Mouse (Mus musculus) liver, adult 2 months (tissue): Measurements from ENCODE around the gene Arhgap6. TPM values are rescaled to one million over a fixed set of nuclear protein-coding genes. Genes with fewer than 3 reads are reported as not detected.

Experiments
- DNase-seq: peaks from one replicate; pipeline ENCODE4 v3.0.0-alpha.2; 2011; ENCODE audit warnings: low read depth, low spot score; ENCODE audit errors: extremely low read depth
- H3K27ac ChIP-seq: fragments of 200-500 bp; replicated peaks from 2 replicates; pipeline ENCODE4 v1.5.1; 2012; ENCODE audit warnings: low read depth, mild to moderate bottlenecking, control low read depth, inconsistent platforms, low read length; ENCODE audit not compliant: insufficient read depth
- H3K27me3 ChIP-seq: fragments of 200-500 bp; 2 replicates; pipeline ENCODE4 v1.6.1; 2012; ENCODE audit warnings: mild to moderate bottlenecking, moderate library complexity, low read length, inconsistent platforms; ENCODE audit not compliant: control insufficient read depth, insufficient read depth
- H3K36me3 ChIP-seq: fragments of 200-500 bp; 2 replicates; pipeline ENCODE4 v1.6.1; 2012; ENCODE audit warnings: low read length, inconsistent platforms; ENCODE audit not compliant: control insufficient read depth, insufficient read depth
- H3K4me1 ChIP-seq: fragments of 200-500 bp; 2 replicates; pipeline ENCODE4 v1.6.1; 2011; ENCODE audit warnings: low read length; ENCODE audit not compliant: control insufficient read depth, insufficient read depth
- H3K4me3 ChIP-seq: fragments of 200-500 bp; 2 replicates; pipeline ENCODE4 v1.5.1; 2011; ENCODE audit warnings: low read depth, mild to moderate bottlenecking, control low read depth, low read length, moderate library complexity; ENCODE audit not compliant: insufficient read depth
- H3K79me2 ChIP-seq: fragments of 200-500 bp; 2 replicates; pipeline ENCODE4 v1.6.1; 2012; ENCODE audit warnings: inconsistent platforms, mild to moderate bottlenecking, low read length, moderate library complexity; ENCODE audit not compliant: control insufficient read depth, insufficient read depth
- H3K9ac ChIP-seq: fragments of 200-500 bp; 2 replicates; pipeline ENCODE4 v1.6.1; 2012; ENCODE audit warnings: low read depth, mild to moderate bottlenecking, control low read depth, inconsistent platforms, low read length
- CTCF ChIP-seq: fragments of 200-500 bp; IDR thresholded peaks from 2 replicates; pipeline ENCODE4 v1.5.1; 2011; ENCODE audit warnings: low read depth, low read length, control low read depth
- POLR2A ChIP-seq: fragments of 200-500 bp; IDR thresholded peaks from 2 replicates; pipeline ENCODE4 v1.6.1; 2011; ENCODE audit warnings: low read length, control low read depth; ENCODE audit not compliant: insufficient read depth; ENCODE audit errors: extremely low read depth
- WGBS: fragments of 180-500 bp; shearing (Covaris S2); methylation state at CpG from one replicate; pipeline ENCODE4 v1.1.7; 2018; 5-methylcytosine and 5-hydroxymethylcytosine counted together
- polyA plus RNA-seq: library from polyadenylated mRNA; depleted of rRNA; stranded (reverse); fragments of >200 nt; gene quantifications from 2 replicates; pipeline ENCODE4 v1.2.3, GENCODE M21; 2012
- total RNA-seq: library from RNA; depleted of rRNA; stranded (reverse); fragments of >200 nt; gene quantifications from 2 replicates; pipeline ENCODE4 v1.2.3, GENCODE M21; 2014

The Arhgap6 gene
- total and polyA plus RNA-seq, 2 experiments: 1.8 to 7.9 TPM

- no peak overlapping the region for H3K27ac ChIP-seq
- no peaks in the 10 kb centered on the region for H3K27me3 ChIP-seq
- TF ChIP-seq CTCF (no peak), POLR2A (no peak)
- WGBS: 13% methylated on average over 3 of the region's 3 CpGs
- H3K4me1 ChIP-seq: no peaks in the 10 kb centered on the region; the same call in 1 of the 2 replicates
- no peaks in the 10 kb centered on the region for H3K36me3 ChIP-seq
- peak; percentile 84 for DNase-seq
- no peak overlapping the region for H3K9ac ChIP-seq
- no peaks in the 10 kb centered on the region; the same call in 1 of the 2 replicates for H3K79me2 ChIP-seq
- H3K4me3 ChIP-seq: no peak overlapping the region
These were observed 328.9 kb downstream of the Arhgap6 start for GRCm38 (mm10) chrX:169123773-169124151.

DNA sequence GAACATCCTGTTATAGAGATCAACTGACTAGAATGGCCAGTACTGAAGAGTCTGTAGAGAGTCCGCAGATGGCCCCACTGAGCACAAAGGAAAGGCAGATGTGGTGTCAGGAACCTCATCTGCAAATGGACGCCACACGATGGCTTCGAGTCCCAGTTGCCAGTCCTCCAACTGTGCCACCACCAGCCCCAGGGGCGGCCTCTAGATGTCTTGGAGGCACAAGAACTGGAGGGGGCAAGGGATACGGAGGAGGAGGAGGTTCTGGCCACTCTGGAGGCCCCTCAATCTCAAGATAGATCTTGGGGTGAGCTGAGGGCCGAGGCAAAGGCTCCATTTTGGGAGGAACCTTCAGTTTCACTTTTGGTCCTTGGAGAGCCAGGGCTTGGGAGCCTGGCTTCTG, 344.9 kb downstream of the Arhgap6 start:
- H3K27me3 ChIP-seq: no peaks in the 10 kb centered on the region
- H3K79me2 ChIP-seq: no peaks in the 10 kb centered on the region
- H3K27ac ChIP-seq: no peak overlapping the region
- WGBS: 90% methylated on average over 7 of the region's 7 CpGs
- H3K4me3 ChIP-seq: no peak overlapping the region
- H3K36me3 ChIP-seq: no peaks in the 10 kb centered on the region
- no peak for TF ChIP-seq POLR2A
- TF ChIP-seq CTCF: no peak
- H3K4me1 ChIP-seq: no peaks in the 10 kb centered on the region
- no peak for DNase-seq
- H3K9ac ChIP-seq: no peak overlapping the region

GRCm38 (mm10) chrX:169140467-169140866, 345.6 kb downstream of the Arhgap6 start:
- Histone ChIP-seq H3K4me1 (no peaks in the 10 kb centered on the region), H3K36me3 (no peaks in the 10 kb centered on the region), H3K27me3 (no peaks in the 10 kb centered on the region), H3K9ac (no peak overlapping the region), H3K4me3 (no peak overlapping the region), H3K79me2 (no peaks in the 10 kb centered on the region), H3K27ac (no peak overlapping the region)
- no peak for TF ChIP-seq POLR2A
- no peak for TF ChIP-seq CTCF
- 91% methylated on average over 9 of the region's 9 CpGs for WGBS
- no peak for DNase-seq

DNA sequence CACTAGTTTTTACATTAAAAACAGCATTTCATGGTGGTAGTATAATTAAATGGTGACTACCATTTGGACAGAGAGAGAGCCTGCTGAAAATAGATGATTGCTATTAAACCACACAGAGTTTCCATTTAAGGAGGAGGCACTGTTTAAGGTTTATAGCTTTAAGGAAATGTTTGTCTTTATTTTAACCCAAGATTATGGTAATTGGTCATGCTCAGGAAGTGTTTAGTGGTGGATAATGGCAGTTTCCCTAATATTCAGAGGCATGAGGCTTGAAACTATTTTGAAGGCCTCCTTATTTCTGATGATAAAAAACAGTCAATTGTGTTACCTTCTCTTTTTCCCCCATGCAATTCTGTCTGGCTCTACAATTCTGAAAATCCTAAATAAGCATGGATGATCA, 358.9 kb downstream of the Arhgap6 start:
- H3K27ac ChIP-seq: no peak overlapping the region
- no peak for DNase-seq
- H3K79me2 ChIP-seq: no peaks in the 10 kb centered on the region
- H3K4me3 ChIP-seq: no peak overlapping the region
- no peaks in the 10 kb centered on the region for H3K36me3 ChIP-seq
- TF ChIP-seq POLR2A: no peak
- TF ChIP-seq CTCF: no peak
- H3K27me3 ChIP-seq: no peaks in the 10 kb centered on the region
- no peak overlapping the region for H3K9ac ChIP-seq
- no peaks in the 10 kb centered on the region for H3K4me1 ChIP-seq

DNA sequence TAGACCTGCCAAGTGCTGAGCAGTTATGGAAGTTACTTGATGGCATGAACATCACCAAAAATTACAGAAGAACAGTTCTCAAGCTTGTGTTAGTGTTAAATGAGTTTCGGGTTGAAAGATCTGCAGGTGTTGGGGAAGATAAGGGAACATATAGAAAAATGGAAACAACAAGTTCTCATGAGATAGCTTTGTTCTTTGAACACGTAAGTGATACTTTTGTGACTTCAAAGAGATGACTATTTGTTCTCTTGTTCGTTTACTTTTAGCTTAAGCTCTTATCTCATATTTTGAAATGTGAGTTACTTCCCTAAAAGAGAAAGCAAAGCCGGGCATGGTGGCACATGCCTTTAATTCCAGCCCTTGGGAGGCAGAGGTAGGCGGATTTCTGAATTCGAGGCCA, 363.5 kb downstream of the Arhgap6 start:
- 65% methylated on average over 6 of the region's 6 CpGs for WGBS
- no peak for DNase-seq

DNA sequence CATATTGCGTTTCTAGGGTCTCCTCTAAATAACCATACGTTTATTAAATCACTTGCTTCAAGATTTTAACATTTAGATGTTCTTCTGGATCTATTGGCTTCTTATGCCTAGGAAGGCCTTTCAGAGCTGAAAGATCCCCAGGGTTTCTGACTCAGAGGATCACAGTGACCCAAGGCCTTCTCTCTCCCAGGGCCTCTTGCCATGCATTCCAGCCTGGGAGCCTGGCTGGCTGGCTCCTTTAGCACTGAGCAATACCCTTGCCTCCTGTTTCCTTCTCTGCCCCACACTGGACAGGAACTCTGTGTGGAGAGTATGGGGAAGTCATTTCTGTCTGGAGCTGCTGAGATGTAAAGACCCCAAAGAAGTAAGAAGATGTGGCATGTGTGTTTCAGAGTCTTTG, 376.1 kb downstream of the Arhgap6 start:
- H3K4me1 ChIP-seq: peaks cover 2% of the 10 kb centered on the region; the same call in 1 of the 2 replicates
- H3K9ac ChIP-seq: no peak overlapping the region
- 93% methylated on average over 2 of the region's 2 CpGs for WGBS
- no peak overlapping the region for H3K4me3 ChIP-seq
- no peaks in the 10 kb centered on the region for H3K27me3 ChIP-seq
- no peak overlapping the region for H3K27ac ChIP-seq
- no peak for TF ChIP-seq POLR2A
- H3K79me2 ChIP-seq: no peaks in the 10 kb centered on the region
- DNase-seq: no peak
- no peaks in the 10 kb centered on the region for H3K36me3 ChIP-seq

More for the DNA sequence above, 363.5 kb downstream of the Arhgap6 start:
- H3K27ac ChIP-seq: no peak overlapping the region
- H3K27me3 ChIP-seq: no peaks in the 10 kb centered on the region
- H3K4me3 ChIP-seq: no peak overlapping the region
- H3K4me1 ChIP-seq: no peaks in the 10 kb centered on the region
- H3K9ac ChIP-seq: no peak overlapping the region
- TF ChIP-seq POLR2A: no peak
- no peak for TF ChIP-seq CTCF
- no peaks in the 10 kb centered on the region for H3K79me2 ChIP-seq
- no peaks in the 10 kb centered on the region for H3K36me3 ChIP-seq
